Mouse (Mus musculus) liver, postnatal 0 days (tissue): ENCODE results near the gene Smndc1.

Experiments used
- CTCF ChIP-seq: sonication (generic); IDR thresholded peaks from 2 replicates; pipeline ENCODE4 v1.5.1; 2016; ENCODE audit warnings: antibody characterized with exemption, low read depth
- EP300 ChIP-seq: IDR thresholded peaks from 2 replicates; pipeline ENCODE4 v1.6.1; 2016; ENCODE audit warnings: antibody characterized with exemption, low read depth, mild to moderate bottlenecking

DNA sequence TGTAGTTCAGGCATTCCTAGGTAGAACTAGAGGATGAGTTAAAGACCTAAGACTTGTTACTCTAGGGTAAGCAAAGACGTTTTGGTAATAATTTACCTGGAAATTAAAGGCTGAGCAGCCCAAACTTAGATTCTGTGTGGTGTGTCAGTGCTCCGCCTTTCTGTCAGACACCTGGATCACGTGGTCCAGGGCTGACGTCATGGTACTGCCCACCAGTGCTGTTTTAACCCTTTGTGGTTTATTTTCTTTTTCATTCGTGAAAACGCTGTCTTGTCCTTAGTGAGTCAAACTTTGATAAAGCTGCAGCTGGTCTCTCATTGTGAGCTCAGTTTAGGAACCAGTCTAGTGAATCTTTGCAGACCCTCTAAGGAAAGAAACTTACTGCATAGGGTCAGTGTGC, 50.0 kb downstream of the Smndc1 start:
- TF ChIP-seq CTCF (no peak), EP300 (no peak)
